Mouse (Mus musculus) stomach, embryonic 16.5 days (tissue): Measurements from ENCODE around the gene Epb41l2. TPM values are rescaled to one million over a fixed set of nuclear protein-coding genes. Genes with fewer than 3 reads are reported as not detected.

Source experiments
- polyA plus RNA-seq: library from polyadenylated mRNA; unstranded; fragments of >200 nt; fragmentation: Nextera tagmentation; extraction: Ambion mirVana; gene quantifications from 2 replicates; pipeline ENCODE4 v1.2.1, GENCODE M21; 2015

The Epb41l2 gene
- polyA plus RNA-seq, 1 experiment from 2014 or later: 60.9 TPM

Other genes starting within 250 kb of the Epb41l2 start
- 12.6 and 15.3 TPM in 2 replicates for gene Akap7, start 51.9 kb upstream of the Epb41l2 start, polyA plus RNA-seq
- 2.4 and 2.5 TPM in 2 replicates for gene Smlr1, start 176.5 kb downstream of the Epb41l2 start, polyA plus RNA-seq